Mouse (Mus musculus) small intestine, adult 2 months (tissue): ENCODE data around the gene Nhej1. TPM values are rescaled to one million over a fixed set of nuclear protein-coding genes. Genes with fewer than 3 reads are reported as not detected.
A peak's percentile ranks its signal among the peaks of the same experiment; 100 is the strongest.

Experiments
- H3K27ac ChIP-seq: fragments of 200-500 bp; 2 replicates; pipeline ENCODE4 v1.5.1; 2012; ENCODE audit warnings: low read depth, low read length, control low read depth, inconsistent platforms; ENCODE audit not compliant: insufficient read depth
- H3K27me3 ChIP-seq: fragments of 200-500 bp; 2 replicates; pipeline ENCODE4 v1.6.1; 2012; ENCODE audit warnings: mild to moderate bottlenecking, moderate library complexity, low read length, inconsistent platforms; ENCODE audit not compliant: control insufficient read depth, insufficient read depth
- H3K36me3 ChIP-seq: fragments of 200-500 bp; 2 replicates; pipeline ENCODE4 v1.6.1; 2012; ENCODE audit warnings: mild to moderate bottlenecking, low read length, control low read depth, inconsistent platforms; ENCODE audit not compliant: control insufficient read depth, insufficient read depth
- H3K4me1 ChIP-seq: fragments of 200-500 bp; 2 replicates; pipeline ENCODE4 v1.6.1; 2012; ENCODE audit warnings: low read length, inconsistent platforms, mixed read lengths; ENCODE audit not compliant: control insufficient read depth, insufficient read depth, insufficient read length
- H3K4me3 ChIP-seq: fragments of 200-500 bp; 2 replicates; pipeline ENCODE4 v1.5.1; 2012; ENCODE audit warnings: low read depth, mild to moderate bottlenecking, control low read depth, inconsistent platforms, low read length, moderate library complexity
- CTCF ChIP-seq: fragments of 200-500 bp; IDR thresholded peaks from 2 replicates; pipeline ENCODE4 v1.5.1; 2012; ENCODE audit warnings: low read depth, mild to moderate bottlenecking, control low read depth, inconsistent platforms, low read length, moderate library complexity, mixed read lengths; ENCODE audit not compliant: insufficient replicate concordance, insufficient read length; ENCODE audit errors: extremely low read depth
- POLR2A ChIP-seq: fragments of 200-500 bp; IDR thresholded peaks from 2 replicates; pipeline ENCODE4 v1.6.1; 2012; ENCODE audit warnings: low read depth, mild to moderate bottlenecking, control low read depth, inconsistent platforms, low read length, moderate library complexity
- WGBS: fragments of 180-500 bp; shearing (Covaris S2); methylation state at CpG from one replicate; pipeline ENCODE4 v1.1.7; 2018; 5-methylcytosine and 5-hydroxymethylcytosine counted together
- polyA plus RNA-seq: library from polyadenylated mRNA; depleted of rRNA; stranded (reverse); fragments of >200 nt; gene quantifications from 2 replicates; pipeline ENCODE4 v1.2.3, GENCODE M21; 2012

The Nhej1 gene
- polyA plus RNA-seq, 1 experiment, result 2.0 TPM

DNA sequence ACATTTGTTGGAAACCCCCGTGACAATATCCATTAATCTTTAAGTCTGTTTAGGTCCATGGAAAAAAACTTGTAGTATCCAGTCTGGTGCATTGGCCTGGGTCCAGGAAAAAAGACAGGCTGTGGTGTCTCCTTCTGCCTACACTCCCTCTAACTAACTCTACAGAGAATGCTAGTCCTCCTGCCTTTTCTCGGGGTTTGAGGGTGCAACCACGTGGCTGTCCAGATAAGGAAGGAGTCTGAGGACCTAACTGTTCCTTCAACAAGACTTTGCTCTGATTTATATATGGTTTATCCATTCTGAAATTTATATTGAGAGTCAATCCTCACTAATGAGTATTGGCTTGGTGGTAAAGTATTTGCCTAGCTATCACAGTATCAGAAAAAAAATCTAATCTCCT, 30.8 kb upstream of the Nhej1 start:
- no peak for TF ChIP-seq POLR2A
- no peak for TF ChIP-seq CTCF
- Histone ChIP-seq H3K36me3 (no peaks in the 10 kb centered on the region), H3K4me1 (no peaks in the 10 kb centered on the region), H3K27ac (no peak overlapping the region), H3K4me3 (no peak overlapping the region), H3K27me3 (no peaks in the 10 kb centered on the region)
- WGBS, result 39% methylated on average over 3 of the region's 3 CpGs

- 84% methylated on average over 4 of the region's 4 CpGs for WGBS
- H3K36me3 ChIP-seq, result peaks cover 42% of the 10 kb centered on the region
- no peak for TF ChIP-seq POLR2A
- no peak for TF ChIP-seq CTCF
- H3K27me3 ChIP-seq, result no peaks in the 10 kb centered on the region
- no peaks in the 10 kb centered on the region for H3K4me1 ChIP-seq
- no peak overlapping the region for H3K27ac ChIP-seq
- no peak overlapping the region for H3K4me3 ChIP-seq
Measured at GRCm38 (mm10) chr1:75148727-75149126, 23.7 kb upstream of the Nhej1 start.

GRCm38 (mm10) chr1:75147411-75148135, 22.6 kb upstream of the Nhej1 start:
- Histone ChIP-seq H3K36me3 (peaks cover 42% of the 10 kb centered on the region), H3K4me3 (no peak overlapping the region), H3K27me3 (no peaks in the 10 kb centered on the region), H3K27ac (no peak overlapping the region), H3K4me1 (no peaks in the 10 kb centered on the region)
- TF ChIP-seq POLR2A, result no peak
- TF ChIP-seq CTCF, result no peak
- WGBS, result 80% methylated on average over 7 of the region's 7 CpGs

- H3K27ac ChIP-seq, result no peak overlapping the region
- no peak overlapping the region for H3K4me3 ChIP-seq
- H3K36me3 ChIP-seq, result peaks cover 42% of the 10 kb centered on the region
- WGBS, result 96% methylated on average over 3 of the region's 3 CpGs
- no peak for TF ChIP-seq CTCF
- no peaks in the 10 kb centered on the region for H3K4me1 ChIP-seq
- no peaks in the 10 kb centered on the region for H3K27me3 ChIP-seq
Measured at GRCm38 (mm10) chr1:75145589-75145988, 20.6 kb upstream of the Nhej1 start.

- Histone ChIP-seq H3K4me3 (peak within 1 kb of the TSS; percentile 77), H3K36me3 (peaks cover 47% of the 10 kb centered on the region)
- WGBS, result under 1% methylated on average over 89 of the region's 91 CpGs
Measured at GRCm38 (mm10) chr1:75142301-75143261, 17.6 kb upstream of the Nhej1 start, which contains the start of the genes Cnppd1 and Retreg2. Cnppd1 (minus strand) TSS chr1:75142711. Retreg2 (plus strand) TSS chr1:75142778.

GRCm38 (mm10) chr1:75141486-75142190, 16.6 kb upstream of the Nhej1 start:
- Histone ChIP-seq H3K4me1 (no peaks in the 10 kb centered on the region), H3K36me3 (peaks cover 46% of the 10 kb centered on the region), H3K4me3 (peak overlapping the region; percentile 77), H3K27me3 (no peaks in the 10 kb centered on the region), H3K27ac (peak overlapping the region; percentile 95)
- TF ChIP-seq POLR2A (peak; percentile 95), CTCF (no peak)
- under 1% methylated on average over 53 of the region's 53 CpGs for WGBS

More at GRCm38 (mm10) chr1:75142301-75143261, 17.6 kb upstream of the Nhej1 start, which contains the start of the genes Cnppd1 and Retreg2:
- Histone ChIP-seq H3K27me3 (no peaks in the 10 kb centered on the region), H3K4me1 (no peaks in the 10 kb centered on the region), H3K27ac (peak within 1 kb of the TSS; percentile 95)
- TF ChIP-seq CTCF, result peak; percentile 52; the same call in 1 of the 2 replicates
- peak; percentile 58 for TF ChIP-seq POLR2A
